Mouse (Mus musculus) gastrocnemius, postnatal 25 days (tissue): ENCODE measurements around the gene Map4. TPM values are rescaled to one million over a fixed set of nuclear protein-coding genes. Genes with fewer than 3 reads are reported as not detected.

ENCODE experiments used
- DNase-seq: peaks from one replicate; pipeline ENCODE4 v3.0.0; 2022
- total RNA-seq, 2 experiments: library from RNA; stranded (reverse); gene quantifications; 1 replicate in 1 of 2; 2 replicates in 1 of 2; pipeline ENCODE4 v1.2.3; 2021

The Map4 gene
- total RNA-seq, 2 experiments from 2014 or later: 426 to 444 TPM

DNA sequence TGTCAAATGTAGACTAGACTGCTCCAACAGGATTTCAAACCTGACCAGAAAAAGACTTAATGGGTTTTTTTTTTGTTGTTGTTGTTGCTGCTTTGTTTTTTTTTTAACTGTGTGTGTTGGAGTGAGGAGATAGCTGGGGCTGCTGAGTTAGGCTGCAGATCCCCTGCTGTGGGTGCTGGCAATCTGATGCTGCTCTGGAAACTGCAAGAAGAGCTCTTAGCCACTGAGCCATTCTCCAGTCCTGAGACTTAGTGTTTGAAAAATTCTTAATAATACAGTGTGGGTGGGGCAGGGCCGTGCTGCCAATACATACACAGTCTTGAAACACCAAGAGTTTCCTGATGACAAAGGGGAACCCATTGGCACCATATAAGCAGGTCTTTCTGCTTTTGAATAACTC lies 70.7 kb downstream of the Map4 start:
- DNase-seq: no peak

DNA sequence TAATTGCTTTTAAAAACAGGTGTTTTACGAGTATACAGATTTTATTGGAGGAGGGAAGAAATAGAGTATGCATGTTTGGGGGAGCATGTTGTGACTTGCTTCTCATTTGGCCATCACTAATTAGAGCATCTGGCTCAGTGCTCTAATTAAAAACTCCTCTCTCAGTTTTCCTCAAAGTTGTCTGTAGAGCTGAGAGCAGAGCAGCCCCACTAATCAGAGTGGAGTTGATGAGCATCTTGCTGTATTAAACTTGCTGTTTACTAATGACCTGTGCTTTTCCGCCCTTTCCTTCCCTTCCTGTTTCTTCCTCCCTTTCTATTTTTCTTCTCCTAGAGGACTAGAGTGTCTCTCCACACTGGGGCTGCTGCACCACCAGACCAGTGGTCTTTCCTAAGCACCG lies 71.2 kb downstream of the Map4 start:
- DNase-seq: no peak

DNA sequence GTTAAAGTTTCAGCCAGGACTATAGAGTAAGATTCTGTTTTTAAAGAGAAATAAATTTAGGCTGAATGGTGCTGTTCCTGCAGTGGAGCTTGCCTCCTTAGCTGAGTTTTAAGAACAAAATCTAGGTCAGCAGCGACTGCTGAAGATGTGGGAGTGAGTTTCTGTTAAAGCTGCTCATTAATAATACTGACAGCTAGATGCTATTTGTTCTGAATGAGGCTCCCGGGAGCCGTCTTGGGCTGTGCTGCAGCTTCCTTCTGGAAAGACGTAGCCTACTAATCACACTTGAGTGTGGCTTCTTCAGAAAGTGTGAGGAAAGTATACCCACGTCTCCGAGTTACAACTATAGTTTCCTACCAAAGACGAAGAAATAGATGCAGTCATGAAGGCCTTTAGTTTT lies 88.0 kb downstream of the Map4 start:
- no peak for DNase-seq

DNA sequence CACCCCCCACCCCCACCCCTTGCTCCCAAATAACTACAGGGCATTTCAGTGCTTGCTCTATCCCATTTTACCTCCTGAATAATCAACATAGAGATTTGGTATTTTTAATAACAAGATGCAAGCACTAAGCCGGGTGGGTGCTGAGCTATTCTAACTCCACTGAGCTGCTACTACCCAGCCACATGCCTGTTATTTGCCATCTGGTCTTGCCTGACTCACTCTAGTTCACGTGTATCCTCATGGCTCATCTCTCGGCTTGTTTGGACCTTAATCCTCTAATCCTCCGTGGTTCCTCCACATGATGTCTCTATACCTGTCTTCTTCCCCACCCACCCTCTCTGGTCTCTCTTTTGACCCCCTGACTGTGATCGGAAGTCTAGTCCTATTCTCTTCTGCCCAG lies 89.1 kb downstream of the Map4 start:
- no peak for DNase-seq

DNA sequence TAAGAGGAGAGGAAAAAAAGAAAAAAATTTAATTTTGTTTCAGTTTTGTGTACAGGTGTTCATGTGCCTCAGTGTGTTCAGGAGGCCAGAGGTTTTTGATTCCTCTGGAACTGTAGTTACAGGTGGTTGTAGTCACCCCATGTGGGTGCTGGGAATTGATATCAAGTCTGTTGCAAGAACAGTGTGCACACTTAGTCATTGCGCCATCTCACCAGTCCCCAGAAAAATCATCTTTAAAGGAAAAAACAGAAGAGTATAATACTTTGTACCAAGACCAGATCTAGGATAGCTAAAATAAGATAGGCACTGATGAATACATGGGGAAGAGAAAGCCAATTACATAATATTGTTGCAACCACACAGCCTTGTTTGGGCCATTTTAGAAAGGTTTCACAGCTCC lies 90.2 kb downstream of the Map4 start:
- no peak for DNase-seq

DNA sequence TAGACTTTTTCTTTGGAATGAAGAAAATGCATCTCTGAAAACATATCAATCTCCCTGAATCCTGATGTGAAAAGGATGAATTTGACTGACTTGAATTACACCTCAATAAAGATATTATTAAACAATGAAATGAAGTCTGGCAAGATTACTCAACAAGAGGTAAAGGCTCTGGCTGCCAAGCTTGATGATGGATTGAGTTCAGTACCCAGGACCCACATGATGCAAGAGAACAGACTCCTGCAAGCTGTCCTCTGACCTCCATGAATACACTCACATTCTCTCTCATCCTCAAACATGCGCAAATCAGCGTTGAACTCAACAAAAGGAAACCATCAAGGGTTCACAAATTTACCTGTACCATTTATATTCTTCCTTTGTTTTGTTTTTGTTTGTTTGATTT lies 90.9 kb downstream of the Map4 start:
- no peak for DNase-seq

DNA sequence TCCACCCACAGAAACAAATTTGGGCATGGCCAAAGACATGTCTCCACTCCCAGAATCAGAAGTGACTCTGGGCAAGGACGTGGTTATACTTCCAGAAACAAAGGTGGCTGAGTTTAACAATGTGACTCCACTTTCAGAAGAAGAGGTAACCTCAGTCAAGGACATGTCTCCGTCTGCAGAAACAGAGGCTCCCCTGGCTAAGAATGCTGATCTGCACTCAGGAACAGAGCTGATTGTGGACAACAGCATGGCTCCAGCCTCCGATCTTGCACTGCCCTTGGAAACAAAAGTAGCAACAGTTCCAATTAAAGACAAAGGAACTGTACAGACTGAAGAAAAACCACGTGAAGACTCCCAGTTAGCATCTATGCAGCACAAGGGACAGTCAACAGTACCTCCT lies 103.8 kb downstream of the Map4 start:
- DNase-seq: no peak

DNA sequence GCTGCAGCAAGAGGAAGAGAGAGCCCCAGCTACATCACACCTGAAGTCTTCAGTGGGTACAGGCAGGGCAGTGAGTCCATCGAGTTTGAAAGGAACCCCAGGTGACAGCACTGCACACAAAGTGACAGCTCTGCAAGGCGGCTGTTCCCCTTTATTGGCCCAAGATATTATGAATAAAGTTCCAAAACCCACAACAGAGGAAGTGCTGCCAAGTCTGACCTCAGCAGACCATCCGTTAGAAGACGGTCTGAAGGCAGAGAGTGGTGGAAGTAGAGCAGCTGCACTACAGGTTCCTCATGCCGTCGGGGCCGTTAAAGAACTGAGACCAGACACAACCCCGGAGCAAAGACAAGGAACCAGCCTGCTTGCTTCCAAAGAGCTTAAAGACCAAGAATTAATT lies 106.6 kb downstream of the Map4 start:
- no peak for DNase-seq

DNA sequence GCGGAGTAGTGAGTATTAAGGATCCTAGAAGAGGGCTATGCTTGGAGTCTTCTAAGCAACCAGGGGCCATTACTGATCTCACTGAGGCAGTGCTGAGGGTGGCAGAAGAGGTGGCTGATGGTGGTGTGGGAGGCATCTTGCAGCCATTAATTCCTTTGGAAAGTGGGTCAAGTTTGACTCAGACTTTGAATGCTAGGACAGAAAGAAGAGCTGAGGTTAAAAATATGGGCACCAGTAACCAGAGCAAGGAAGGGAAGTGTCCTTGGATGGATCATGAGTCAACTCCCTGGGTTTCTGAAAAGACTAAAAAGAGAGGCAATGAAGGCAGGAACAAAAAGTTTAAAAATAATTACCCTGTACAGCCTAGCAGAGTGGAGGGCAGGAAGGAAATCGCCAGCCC lies 107.2 kb downstream of the Map4 start:
- DNase-seq: no peak

DNA sequence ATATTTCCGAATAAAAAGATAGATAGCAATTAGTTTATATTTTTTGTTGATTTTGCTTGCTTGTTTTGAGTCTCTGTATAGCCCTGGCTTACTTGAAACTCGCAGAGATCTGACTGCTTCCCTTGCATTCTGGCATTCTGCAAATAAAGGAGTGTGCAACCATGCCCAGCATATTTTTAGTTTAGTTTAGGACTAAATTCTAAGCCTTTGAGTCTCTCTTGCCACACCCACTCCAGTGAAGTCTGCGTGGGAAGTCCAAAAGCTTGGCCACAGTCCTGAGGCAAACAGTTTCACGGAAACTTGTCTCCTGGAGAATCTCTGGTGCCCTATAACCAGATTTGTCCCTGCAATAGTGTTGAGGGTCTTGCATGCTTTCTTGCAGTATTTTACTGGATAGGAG lies 113.1 kb downstream of the Map4 start:
- DNase-seq: no peak

DNA sequence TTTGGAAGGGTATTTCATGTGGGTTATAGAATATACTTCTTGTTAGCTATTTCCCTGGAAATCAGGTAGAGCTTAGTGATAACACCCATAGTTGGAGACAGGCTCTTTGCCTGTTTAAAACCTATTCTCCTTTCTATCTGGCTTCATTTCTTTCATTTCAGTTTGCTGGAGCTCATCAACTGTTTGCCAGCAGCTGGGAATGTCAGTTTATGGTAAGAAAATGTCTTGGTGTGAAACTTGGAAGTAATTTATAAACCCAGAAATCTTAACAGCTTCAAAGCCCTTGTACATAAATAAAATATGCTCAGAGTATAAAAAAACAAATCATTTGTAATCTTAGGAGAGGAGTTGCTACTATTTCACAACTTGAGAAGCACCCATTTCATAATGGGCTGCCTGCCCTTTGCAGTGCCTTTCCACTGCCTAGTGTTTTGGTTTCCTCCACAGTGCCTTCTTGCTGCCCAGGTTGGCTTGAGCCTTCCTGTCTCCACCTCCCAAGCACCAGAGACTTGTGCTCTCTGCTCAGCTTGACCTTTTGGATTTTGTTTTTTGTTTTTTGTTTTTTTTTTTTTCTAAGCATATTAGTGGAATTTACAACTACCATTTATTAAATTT lies 114.6 kb downstream of the Map4 start:
- no peak for DNase-seq

DNA sequence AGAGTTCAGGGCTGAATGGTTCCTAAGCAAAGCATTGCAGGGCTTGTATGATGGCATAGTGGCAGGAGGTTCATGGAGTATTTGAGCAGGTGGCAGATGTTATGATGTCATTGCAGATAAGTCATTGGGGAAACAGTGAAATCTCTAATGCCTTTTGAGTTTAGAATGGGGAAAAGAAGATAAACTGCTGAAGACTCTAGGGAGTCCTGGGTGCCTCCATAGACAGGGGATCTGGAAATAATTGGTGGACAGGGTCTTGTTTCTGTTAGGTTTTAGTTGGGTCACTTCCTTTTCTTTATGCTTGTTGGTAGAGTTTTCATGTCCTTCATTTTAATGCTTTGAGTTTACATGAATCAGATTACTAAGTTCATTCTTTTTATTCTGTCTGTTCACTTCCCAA lies 116.0 kb downstream of the Map4 start:
- DNase-seq: no peak

DNA sequence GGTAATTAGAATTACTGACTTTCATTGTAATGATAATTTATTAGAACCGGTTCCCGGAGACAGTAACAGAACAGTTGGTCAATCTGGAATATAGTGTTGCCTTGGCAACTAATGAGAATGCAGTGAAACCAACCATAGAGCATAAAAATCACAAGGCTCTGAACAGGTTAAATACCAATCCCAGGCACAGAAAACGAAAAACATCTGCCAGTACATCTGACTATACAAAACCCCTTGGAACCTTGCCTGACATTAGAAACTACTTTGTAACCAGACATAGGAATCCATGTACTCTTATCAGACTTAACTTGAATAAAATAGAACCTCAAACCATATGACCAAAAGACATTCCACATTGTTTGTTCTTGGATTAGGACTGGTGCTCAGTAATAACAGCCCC lies 116.6 kb downstream of the Map4 start:
- no peak for DNase-seq

DNA sequence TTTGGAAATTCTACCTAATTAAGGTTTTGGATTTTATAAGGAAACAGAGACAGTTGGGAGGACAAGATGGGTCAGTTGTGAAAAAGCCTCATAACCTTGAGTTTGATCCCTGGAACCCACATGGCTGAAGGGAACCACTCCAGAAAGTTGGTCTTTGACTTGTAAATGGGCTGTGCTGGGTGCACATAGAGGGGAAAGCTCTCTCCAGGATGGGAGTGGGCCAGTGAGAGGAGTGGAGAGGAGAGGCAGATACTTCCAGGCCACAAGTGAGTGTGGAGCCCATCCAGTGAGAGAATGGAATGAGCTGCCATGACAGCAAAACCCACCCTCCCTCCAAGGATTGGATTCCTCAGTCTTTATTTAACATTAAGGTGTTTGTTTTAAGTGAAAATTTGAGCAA lies 119.9 kb downstream of the Map4 start:
- no peak for DNase-seq

DNA sequence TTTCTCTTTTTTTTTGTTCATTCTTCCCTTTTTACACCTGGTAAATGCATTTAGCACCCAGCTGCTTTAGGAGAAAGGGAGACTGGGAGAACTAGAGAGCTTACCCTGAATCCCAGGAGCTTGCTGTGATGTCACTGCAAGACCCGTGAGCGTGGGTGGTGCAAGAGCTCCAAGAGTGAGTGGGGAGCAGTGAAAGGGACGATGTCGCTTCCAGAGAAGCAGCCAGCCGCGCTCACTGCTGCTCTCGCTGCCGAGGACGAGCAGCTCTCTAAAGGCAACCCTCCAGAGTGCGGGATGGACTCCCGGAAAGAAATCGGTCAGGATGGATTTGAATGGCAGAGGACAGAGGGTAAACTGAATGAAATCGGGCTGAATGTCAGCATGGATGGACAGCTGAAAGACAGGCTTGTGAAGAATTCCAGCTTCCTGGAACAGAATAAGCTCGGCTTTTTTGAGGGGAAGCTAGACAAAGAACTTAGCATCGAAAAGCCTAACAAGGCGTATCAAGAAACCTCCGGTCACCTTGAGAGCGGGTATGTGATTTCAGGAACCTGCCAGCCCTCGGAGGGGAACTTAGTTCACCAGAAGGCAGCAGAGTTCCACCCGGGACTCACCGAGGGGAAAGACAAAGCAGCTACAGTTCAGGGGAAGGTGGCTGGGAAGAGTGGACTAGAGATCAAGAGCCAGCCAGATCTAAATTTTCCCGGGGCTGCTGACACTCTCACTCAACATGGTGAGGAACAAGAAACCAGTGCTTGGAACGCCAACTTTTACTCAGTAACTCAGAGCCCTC lies 120.8 kb downstream of the Map4 start:
- no peak for DNase-seq

DNA sequence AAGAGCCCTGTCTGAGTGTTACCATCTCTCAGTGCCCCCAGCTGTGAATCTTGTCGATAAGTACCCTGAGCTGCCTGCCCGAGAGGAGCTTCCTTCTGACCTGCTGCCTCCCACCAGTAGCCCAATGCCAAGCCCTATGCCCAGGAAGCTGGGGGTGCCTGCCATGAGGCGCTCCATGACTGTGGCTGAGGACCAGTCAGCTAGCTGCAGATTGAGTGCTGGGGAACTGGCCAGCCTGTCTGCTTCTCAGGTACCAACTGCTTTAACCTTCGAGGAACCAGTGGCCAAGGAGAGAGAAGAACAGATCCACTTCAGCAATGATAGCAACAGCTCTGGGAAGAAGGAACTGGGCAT lies 121.7 kb downstream of the Map4 start:
- peak; percentile 25 for DNase-seq

DNA sequence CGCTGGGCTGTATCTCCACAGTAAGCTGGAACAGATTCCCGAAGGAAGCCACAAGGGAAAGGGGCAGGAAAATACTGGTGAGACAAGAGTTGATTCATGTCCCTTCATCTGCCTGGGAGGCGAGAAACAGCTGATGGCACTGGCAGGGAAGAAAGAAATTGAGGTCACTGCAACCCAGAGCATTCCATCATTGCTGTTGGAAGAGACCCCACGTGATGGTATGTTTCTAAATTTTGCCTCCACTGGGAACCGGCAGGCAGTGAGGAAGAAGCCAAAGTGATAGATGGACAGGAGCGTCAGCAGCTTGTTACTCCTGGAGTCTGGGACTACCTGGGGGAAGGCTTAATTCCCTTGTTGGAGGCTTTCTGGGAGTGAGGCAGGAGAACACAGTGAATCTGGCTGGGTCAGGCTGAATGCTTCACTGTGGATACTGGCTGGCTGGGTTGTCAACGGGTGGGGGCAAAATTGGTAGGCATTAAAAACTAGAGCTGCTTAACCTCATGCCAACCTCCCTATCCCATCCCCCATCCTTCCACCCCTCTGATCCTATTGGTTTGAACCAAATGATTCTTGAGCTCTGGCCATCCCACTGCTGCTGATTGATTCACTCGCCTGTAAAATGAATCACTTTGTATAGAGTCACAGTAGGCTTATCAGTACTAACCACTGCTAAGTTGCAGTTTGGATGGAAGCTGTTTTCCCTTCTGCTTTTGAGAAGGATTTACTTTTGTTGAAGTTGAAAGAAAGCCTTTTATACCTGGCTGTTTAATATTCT lies 122.2 kb downstream of the Map4 start:
- DNase-seq: peak; percentile 44

DNA sequence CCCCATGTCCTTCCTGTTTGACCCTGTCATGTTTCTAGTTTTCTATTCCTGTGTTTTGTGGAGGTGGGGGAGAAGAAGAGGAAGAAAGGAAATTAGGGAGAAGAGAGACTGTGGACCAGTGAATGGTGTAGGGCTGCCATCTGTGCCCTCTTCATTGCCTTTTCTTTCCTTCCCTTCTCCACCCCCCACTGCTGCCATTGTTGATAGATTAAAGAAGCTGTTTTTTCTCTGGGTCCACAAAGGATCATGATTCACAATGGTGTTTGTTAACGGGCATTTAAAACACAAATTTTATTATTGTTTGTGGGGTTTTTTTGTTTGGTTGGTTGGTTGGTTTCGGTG lies 122.8 kb downstream of the Map4 start:
- DNase-seq: no peak

DNA sequence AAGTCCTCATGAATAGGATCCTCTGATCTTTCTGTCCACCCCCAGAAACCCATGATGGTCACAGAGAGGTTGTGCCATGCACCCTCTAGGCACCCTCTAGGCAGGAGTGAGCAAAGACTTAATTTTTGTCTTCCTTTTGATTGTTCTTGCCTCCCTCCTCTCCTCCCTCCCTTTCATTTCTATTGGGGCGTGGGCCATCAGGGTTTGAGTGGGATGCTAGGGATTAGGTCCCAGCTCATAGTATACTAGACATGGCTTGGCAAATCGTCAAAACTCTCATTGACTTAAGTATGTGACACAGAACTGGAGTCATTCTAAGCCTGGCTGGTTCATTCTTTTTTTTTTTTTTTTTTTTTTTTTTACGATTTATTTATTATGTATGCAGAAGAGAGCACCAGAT lies 123.5 kb downstream of the Map4 start:
- no peak for DNase-seq

DNA sequence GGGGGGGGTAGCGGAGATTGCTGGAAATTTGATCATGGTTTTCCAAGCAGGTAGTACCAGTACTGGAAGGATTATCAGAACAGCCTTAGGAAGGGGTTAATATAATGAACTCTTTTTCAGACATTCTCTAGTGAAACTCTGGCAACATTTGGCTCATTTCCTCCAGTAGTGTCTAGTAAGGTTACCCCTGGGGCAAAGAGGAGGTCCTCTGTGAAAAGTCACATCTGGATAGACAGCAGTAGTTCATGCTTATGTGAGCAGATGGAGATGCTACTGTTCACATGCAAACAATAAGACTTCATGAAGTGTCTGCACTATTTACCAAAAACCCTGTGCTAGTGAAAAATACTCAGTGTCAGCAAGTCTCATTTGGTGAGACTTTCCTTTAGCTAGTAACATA lies 125.9 kb downstream of the Map4 start:
- no peak for DNase-seq

DNA sequence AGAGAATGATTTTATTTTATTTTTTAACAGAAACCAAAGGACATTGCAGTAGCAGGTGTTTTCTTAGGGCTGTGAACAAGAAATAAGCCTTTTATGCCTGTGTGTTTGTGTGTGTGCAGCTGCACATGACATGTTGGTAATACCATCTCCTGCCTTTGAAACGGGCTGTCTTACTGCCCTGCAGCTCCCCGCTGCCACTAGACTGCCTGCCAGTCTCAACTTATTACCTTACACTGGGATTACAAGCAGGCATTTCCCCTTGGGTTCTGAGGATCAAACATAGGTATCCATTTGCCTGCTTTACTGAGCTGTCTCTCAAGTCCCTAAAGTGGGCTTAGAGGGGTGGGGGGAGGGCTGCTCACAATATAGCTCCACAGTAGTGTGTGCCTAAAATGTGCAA lies 129.5 kb downstream of the Map4 start:
- DNase-seq: no peak

DNA sequence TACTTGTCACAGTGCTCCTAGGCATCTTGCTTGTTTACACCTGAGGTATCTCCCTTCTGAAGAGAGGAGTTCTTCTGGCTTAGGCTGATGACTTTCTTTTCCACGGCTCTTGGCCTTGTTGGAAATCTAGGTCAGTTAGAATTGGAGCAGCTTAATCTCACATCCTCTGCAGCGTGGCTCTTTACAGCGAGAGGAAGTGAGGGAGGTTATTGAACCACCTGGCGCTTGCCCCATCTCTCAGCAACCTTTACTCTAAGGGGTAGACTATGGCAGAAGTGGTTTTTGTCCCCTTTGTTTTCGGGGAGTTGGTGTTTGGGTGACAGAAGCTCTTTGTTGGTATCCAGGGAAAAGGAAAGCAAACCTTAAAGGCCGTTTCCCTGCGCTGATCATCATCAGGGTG lies 131.1 kb downstream of the Map4 start:
- DNase-seq: no peak

DNA sequence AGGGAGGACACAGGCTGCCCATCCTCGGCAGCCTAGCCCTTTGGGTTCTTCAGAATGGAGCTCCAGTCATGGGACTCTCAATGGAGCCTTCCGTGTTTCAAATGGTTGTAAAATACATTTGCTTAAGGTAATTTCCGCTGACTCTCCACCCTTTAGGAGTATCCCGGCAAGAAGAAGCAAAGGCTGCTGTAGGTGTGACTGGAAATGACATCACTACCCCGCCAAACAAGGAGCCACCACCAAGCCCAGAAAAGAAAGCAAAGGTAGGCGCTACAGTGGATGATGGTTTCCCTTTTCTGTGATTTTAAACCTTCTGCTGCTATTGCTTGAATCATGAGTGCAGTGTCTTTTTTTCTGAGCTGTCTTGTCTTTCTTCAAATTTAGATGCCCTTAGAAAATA lies 131.6 kb downstream of the Map4 start:
- no peak for DNase-seq

DNA sequence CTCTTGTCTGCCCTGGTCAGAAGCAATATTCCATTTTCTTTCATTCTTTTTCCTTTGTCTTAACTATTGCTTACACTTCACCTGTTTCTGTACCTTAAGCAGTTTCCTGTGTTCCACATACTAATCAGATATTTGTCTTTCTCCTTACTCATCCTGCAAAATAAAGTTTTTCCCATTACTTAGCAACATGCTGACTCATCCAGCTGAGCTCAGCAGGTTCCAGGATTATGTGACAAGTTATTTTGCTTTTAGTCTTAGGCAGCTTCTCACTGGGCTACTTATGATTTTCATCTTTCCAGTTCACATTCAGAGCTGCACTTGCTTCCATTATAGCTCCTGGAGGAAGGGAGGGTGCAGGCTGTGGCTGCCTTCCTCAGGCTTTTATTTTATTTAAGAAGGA lies 133.4 kb downstream of the Map4 start:
- no peak for DNase-seq
